Mouse (Mus musculus): Measurements from ENCODE around the gene Ifnar2. TPM values are rescaled to one million over a fixed set of nuclear protein-coding genes. Genes with fewer than 3 reads are reported as not detected.

Gene Ifnar2
- polyA plus RNA-seq, 1 experiment from 2014 or later: 33.5 TPM

DNA sequence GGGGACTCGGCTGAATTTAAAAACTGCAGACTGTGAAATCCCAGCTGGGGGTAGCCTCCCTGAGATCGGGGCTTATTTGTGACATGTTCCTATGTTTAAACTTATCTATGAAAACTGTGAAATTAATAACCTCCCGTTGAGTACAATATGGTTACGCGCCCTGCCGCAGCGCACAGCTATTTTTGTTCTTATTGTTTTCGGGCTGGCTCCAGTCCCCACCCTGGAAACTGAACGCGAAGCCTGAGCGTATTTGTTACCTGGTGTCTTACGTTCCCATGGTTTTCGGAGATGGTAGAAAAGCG lies 24.4 kb upstream of the Ifnar2 start:
- 57% methylated on average over 14 of the region's 14 CpGs for WGBS
- H3K9me3 ChIP-seq: no peaks in the 10 kb centered on the region
- H3K4me3 ChIP-seq: no peak overlapping the region
- ATAC-seq (ENCODE audit: low FRiP score, low read depth): no peak; the same call in 1 of the 2 replicates
- H3K27me3 ChIP-seq: peaks cover 46% of the 10 kb centered on the region
- H3K9ac ChIP-seq (replicated peaks): no peak overlapping the region
- no peak overlapping the region for H3K27ac ChIP-seq (replicated peaks)
- H3K4me1 ChIP-seq: peaks cover 13% of the 10 kb centered on the region
- H3K4me2 ChIP-seq (replicated peaks): no peak overlapping the region
- H3K36me3 ChIP-seq: no peaks in the 10 kb centered on the region

DNA sequence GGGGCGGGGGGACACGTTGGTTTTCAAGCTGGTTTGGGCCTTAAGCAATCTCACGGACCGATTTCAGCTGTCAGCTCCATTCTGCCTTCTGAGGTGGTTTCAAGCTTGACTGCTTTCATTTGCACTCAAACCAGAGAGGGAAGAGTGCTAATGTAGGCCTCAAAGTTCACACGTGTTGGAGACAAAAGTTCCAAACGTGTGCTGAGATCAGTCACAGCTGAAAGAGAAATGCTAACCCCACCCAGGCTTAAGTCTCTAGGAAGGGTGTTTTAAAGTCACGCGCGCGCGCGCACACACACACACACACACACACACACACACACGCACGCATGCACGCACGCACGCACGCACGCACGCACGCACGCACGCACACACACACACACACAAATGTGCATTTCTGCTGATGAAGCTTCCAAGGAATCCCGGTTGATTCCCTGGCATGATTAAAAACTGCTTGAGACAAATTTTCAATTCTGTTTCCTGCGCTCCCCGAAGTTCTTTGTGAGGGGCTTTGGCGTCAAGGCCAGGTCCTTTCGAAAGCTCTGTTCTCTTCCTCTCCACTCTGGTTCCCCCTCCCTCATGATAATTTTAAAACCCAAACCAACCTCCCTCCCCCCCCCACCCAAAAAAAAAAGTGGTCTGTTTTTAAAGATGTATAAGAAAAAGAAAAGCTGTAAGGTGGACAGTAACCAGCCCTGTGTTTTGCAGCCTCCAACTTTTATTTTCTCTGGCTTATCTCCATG lies 23.8 kb upstream of the Ifnar2 start:
- H3K4me3 ChIP-seq: no peak overlapping the region
- no peak overlapping the region for H3K9ac ChIP-seq (replicated peaks)
- peaks cover 51% of the 10 kb centered on the region for H3K27me3 ChIP-seq
- no peak; the same call in 1 of the 2 replicates for ATAC-seq (ENCODE audit: low FRiP score, low read depth)
- peaks cover 13% of the 10 kb centered on the region for H3K4me1 ChIP-seq
- H3K36me3 ChIP-seq: no peaks in the 10 kb centered on the region
- WGBS: 64% methylated on average over 28 of the region's 28 CpGs
- H3K27ac ChIP-seq (replicated peaks): no peak overlapping the region
- no peak overlapping the region for H3K4me2 ChIP-seq (replicated peaks)
- H3K9me3 ChIP-seq: no peaks in the 10 kb centered on the region

DNA sequence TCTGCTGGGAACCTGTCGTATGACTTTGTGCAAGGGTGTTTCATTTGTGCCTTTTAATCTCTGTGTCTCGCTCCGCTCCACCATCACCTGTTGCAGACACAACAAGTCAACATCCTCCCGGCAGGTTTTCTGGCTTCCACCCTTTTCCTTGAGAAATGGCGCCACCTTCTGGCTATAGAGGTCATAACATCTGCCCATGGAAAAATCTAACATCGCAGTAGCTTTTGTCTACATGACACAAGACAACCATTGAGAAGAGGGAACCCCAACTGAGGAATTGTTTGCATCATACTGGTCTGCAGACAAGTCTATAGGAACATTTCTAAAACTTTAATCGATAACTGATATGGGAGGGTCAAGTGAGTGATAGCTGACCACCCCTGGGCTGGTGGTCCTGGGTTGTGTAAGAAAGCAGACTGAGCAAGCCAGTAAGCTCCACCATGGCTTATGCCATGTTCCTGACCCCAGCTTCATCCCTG lies 20.5 kb upstream of the Ifnar2 start:
- ATAC-seq (ENCODE audit: low FRiP score, low read depth): 0 out of 2 replicates have a peak, but pooled peaks have one; percentile 55
- Histone ChIP-seq H3K9me3 (no peaks in the 10 kb centered on the region), H3K9ac (replicated peaks) (no peak overlapping the region), H3K27me3 (peaks cover 56% of the 10 kb centered on the region), H3K27ac (replicated peaks) (no peak overlapping the region), H3K4me2 (replicated peaks) (no peak overlapping the region), H3K4me1 (peaks cover 13% of the 10 kb centered on the region), H3K4me3 (no peak overlapping the region), H3K36me3 (no peaks in the 10 kb centered on the region)
- WGBS: 4% methylated on average over 7 of the region's 7 CpGs

DNA sequence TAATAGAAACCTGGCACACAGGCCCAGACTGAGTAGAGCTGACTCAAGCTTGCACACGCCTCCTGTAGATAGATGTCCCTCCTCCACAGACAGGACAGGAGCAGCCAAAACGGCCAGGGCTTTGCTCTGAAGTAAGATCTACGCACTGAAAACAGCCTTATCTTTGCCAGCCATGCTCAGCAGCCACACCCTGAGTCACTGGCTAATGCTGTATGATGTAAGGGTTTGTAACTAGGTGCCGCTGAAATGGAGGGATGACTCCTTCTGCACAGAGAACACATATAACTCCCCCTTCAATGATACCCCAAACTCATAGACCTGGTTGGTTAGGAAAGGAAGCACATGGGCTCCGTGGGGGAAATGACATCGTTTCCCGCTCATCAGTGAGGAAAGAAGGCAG lies 19.8 kb upstream of the Ifnar2 start:
- H3K27ac ChIP-seq (replicated peaks): no peak overlapping the region
- peaks cover 57% of the 10 kb centered on the region for H3K27me3 ChIP-seq
- no peak overlapping the region for H3K4me2 ChIP-seq (replicated peaks)
- peaks cover 13% of the 10 kb centered on the region for H3K4me1 ChIP-seq
- no peak overlapping the region for H3K4me3 ChIP-seq
- H3K9ac ChIP-seq (replicated peaks): no peak overlapping the region
- H3K9me3 ChIP-seq: no peaks in the 10 kb centered on the region
- no peaks in the 10 kb centered on the region for H3K36me3 ChIP-seq
- no peak for ATAC-seq (ENCODE audit: low FRiP score, low read depth)
- 72% methylated on average over 7 of the region's 7 CpGs for WGBS

DNA sequence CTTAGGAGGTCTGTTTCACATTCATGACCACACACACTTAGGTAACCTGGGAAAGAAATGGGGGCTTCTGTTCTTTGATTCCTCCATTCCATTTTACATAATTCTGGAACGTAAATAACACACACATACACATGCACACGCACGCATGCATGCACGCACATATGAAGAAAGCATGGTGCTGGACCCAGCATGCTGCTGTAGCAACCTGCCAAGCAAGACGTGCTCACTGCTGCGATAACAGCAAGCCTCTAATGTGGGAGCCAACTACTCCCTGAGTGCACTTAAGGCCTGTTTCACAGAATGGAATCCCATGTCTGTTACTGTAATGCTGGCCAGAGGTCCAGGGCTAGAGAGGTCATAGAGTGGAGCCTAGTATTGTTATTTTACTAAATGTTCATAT lies 19.4 kb upstream of the Ifnar2 start:
- H3K4me1 ChIP-seq: peaks cover 8% of the 10 kb centered on the region
- ATAC-seq (ENCODE audit: low FRiP score, low read depth): no peak
- no peak overlapping the region for H3K4me2 ChIP-seq (replicated peaks)
- peaks cover 57% of the 10 kb centered on the region for H3K27me3 ChIP-seq
- no peaks in the 10 kb centered on the region for H3K36me3 ChIP-seq
- H3K9me3 ChIP-seq: no peaks in the 10 kb centered on the region
- 85% methylated on average over 6 of the region's 6 CpGs for WGBS
- no peak overlapping the region for H3K27ac ChIP-seq (replicated peaks)
- no peak overlapping the region for H3K4me3 ChIP-seq
- no peak overlapping the region for H3K9ac ChIP-seq (replicated peaks)

DNA sequence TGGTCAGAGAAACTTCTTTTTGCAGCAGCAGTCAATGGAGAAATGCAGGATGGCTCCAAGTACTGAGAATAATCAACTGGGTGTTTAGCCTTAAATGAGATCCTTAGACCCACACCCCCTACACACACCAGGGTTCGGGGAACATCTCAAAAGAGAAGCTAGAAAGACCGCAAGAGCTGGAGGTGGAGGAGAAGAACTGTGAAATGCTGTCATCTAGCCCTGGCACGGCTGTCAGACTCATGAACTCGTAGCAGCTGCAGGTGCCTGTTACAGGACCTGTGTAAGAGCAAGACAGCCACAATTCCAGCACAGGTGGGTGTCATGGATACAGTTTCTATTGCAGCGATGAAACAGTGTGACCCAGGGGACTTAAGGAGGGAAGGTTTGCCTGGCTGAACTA lies 18.9 kb upstream of the Ifnar2 start:
- Histone ChIP-seq H3K9ac (replicated peaks) (no peak overlapping the region), H3K4me1 (peaks cover 4% of the 10 kb centered on the region), H3K27me3 (peaks cover 57% of the 10 kb centered on the region), H3K9me3 (no peaks in the 10 kb centered on the region), H3K4me2 (replicated peaks) (no peak overlapping the region), H3K36me3 (no peaks in the 10 kb centered on the region), H3K4me3 (no peak overlapping the region), H3K27ac (replicated peaks) (no peak overlapping the region)
- no peak for ATAC-seq (ENCODE audit: low FRiP score, low read depth)
- 83% methylated on average over 5 of the region's 5 CpGs for WGBS

DNA sequence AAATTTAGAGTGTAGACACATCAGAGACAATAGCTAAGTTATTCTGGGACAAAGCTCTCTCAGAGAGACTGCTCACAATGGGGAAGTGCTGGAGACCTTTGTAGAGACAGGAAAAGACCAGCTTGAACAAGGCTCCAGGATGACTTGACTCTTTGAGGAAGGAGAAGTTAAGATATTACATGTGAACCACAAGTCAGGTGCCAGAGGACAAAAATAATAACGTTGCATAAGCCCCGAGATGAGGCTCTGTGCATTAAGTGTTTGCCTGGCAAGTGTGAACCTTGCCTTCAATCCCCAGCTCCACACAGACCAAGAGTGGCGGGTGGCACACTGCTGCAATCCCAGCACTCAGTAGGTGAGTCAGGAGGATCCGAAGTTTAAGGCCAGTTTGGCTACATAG lies 18.0 kb upstream of the Ifnar2 start:
- Histone ChIP-seq H3K4me1 (no peaks in the 10 kb centered on the region), H3K27ac (replicated peaks) (no peak overlapping the region), H3K4me3 (no peak overlapping the region), H3K36me3 (no peaks in the 10 kb centered on the region), H3K4me2 (replicated peaks) (no peak overlapping the region), H3K9ac (replicated peaks) (no peak overlapping the region), H3K9me3 (no peaks in the 10 kb centered on the region), H3K27me3 (peaks cover 57% of the 10 kb centered on the region)
- no peak for ATAC-seq (ENCODE audit: low FRiP score, low read depth)
- WGBS: 82% methylated on average over 4 of the region's 4 CpGs

DNA sequence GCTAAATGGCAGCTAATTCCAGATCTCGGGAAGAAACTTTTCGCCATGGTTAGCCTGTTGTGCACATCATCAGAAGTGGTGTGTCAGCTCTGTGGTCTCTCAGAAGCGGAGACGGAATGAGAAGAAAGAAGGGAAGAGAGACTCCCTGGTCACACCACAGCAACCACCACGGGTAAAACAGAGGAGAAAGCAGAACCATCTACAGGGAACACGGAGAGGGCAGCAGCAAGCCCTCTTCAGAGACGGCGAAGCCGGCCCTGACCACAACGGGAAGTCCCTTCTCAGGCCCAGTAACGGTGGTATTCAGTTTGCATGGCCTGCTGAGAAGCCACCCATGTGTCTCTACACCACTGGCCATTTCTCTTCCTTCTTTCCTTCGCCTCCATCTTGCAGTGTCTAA lies 17.4 kb upstream of the Ifnar2 start:
- H3K4me3 ChIP-seq: no peak overlapping the region
- no peak overlapping the region for H3K4me2 ChIP-seq (replicated peaks)
- H3K9me3 ChIP-seq: no peaks in the 10 kb centered on the region
- peaks cover 53% of the 10 kb centered on the region for H3K27me3 ChIP-seq
- no peak overlapping the region for H3K27ac ChIP-seq (replicated peaks)
- H3K9ac ChIP-seq (replicated peaks): no peak overlapping the region
- 73% methylated on average over 12 of the region's 12 CpGs for WGBS
- ATAC-seq (ENCODE audit: low FRiP score, low read depth): no peak
- no peaks in the 10 kb centered on the region for H3K36me3 ChIP-seq
- H3K4me1 ChIP-seq: no peaks in the 10 kb centered on the region

DNA sequence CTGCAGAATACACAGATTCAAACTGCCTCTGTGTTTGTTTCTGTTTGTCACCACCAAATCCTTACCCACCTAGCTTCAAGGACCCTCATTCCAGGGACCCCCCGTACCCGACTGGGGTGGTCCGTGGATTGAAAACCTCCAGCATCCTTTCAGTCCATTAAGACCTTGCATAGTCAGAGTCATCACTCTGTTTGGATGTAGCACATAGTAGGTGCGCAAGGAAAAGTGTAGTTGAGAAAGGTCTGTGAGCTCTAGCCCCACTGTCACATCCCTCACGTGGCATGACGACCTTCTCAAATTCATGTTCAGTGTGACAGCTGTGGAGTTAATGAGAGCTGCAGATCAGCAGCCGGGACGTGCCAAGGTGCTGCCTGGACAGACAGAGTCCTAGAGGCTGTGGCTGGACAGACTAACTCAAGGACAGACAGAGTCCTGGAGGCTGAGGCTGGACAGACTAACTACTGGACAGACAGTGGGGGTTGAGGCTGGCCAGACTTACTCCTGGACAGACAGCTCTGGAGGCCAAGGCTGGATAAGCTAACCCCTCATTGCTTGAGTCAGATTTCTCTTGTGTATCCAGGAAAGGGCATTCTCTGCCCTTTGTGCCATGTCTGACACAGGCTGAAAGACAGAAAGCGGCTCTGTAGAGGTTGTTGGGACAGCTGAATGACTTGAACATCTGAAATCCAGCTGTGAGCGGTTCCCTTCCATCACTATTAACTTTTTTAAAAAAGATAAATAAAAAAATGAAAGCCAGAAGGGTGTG lies 15.6 kb upstream of the Ifnar2 start:
- H3K9ac ChIP-seq (replicated peaks): no peak overlapping the region
- no peaks in the 10 kb centered on the region for H3K36me3 ChIP-seq
- WGBS: 77% methylated on average over 10 of the region's 10 CpGs
- no peak overlapping the region for H3K4me3 ChIP-seq
- H3K27me3 ChIP-seq: peaks cover 37% of the 10 kb centered on the region
- no peak overlapping the region for H3K4me2 ChIP-seq (replicated peaks)
- H3K4me1 ChIP-seq: no peaks in the 10 kb centered on the region
- no peaks in the 10 kb centered on the region for H3K9me3 ChIP-seq
- no peak for ATAC-seq (ENCODE audit: low FRiP score, low read depth)
- no peak overlapping the region for H3K27ac ChIP-seq (replicated peaks)

DNA sequence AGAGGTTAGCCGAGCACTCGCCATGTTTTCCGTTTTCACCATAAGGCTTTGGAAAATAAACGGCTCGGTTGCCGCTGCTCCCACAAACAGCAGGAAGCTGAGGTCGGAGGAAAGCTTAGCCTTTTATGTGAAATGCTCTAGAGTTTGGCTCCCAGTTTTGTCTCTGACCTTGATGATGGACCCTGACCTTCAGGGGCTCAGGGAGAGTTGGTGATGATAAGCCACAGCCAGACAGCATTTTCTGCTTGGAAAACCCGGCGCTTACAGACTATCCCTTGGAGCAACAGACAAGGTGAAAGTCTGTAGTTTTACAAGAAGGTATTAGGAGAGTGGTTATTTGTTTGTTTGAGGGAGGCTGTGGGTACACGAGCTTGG lies 15.1 kb upstream of the Ifnar2 start:
- Histone ChIP-seq H3K27me3 (peaks cover 33% of the 10 kb centered on the region), H3K9ac (replicated peaks) (no peak overlapping the region), H3K4me3 (no peak overlapping the region), H3K36me3 (no peaks in the 10 kb centered on the region), H3K9me3 (no peaks in the 10 kb centered on the region), H3K27ac (replicated peaks) (no peak overlapping the region), H3K4me1 (no peaks in the 10 kb centered on the region), H3K4me2 (replicated peaks) (no peak overlapping the region)
- no peak for ATAC-seq (ENCODE audit: low FRiP score, low read depth)
- 61% methylated on average over 10 of the region's 10 CpGs for WGBS

DNA sequence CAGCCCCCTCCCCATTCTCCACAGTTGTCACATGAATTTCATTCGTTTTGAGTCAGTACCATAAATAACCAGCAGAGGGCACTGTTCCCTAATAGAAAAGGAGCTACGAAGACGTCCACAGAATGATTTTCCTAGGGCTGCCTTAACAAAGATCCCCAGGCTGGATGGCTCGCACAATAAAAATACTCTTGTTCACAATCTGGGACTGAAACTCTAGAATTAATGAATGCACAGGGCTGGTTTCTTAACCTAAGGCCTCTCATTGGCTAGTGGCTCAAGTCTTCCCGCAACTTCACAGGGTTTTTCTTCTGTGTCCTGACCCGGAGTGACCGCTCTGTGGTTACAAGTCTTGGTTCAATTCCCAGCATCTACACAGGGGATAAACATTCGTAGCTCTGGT lies 14.0 kb upstream of the Ifnar2 start:
- 42% methylated on average over 8 of the region's 8 CpGs for WGBS
- no peak overlapping the region for H3K4me3 ChIP-seq

DNA sequence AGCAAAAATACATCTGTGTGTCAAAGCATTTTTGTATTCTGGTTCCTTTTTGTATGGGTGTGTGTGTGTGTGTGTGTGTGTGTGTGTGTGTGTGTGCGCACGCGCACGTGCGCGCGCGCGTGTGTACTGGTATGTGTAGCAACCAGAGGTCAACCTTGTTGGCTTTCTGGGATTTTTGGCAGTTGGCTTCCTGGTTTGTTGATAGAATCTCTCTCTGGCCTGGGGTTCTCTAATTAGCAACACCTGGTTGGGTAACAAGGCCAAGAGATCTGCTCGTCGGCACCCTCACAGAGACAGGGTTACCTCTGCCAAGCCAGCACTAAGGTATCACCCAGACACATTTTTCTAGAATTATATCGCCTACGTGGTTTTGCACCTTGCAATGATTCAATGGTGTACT lies 13.1 kb upstream of the Ifnar2 start:
- Histone ChIP-seq H3K27me3 (peaks cover 14% of the 10 kb centered on the region), H3K4me1 (no peaks in the 10 kb centered on the region), H3K36me3 (no peaks in the 10 kb centered on the region), H3K9me3 (no peaks in the 10 kb centered on the region), H3K4me3 (no peak overlapping the region), H3K9ac (replicated peaks) (no peak overlapping the region), H3K27ac (replicated peaks) (no peak overlapping the region), H3K4me2 (replicated peaks) (no peak overlapping the region)
- 96% methylated on average over 13 of the region's 13 CpGs for WGBS
- ATAC-seq (ENCODE audit: low FRiP score, low read depth): no peak

More for the DNA sequence above, 14.0 kb upstream of the Ifnar2 start:
- H3K9ac ChIP-seq (replicated peaks): no peak overlapping the region; the same call in 1 of the 2 replicates
- 0 out of 2 replicates have a peak, but pooled peaks have one; percentile 6 for ATAC-seq (ENCODE audit: low FRiP score, low read depth)
- H3K27ac ChIP-seq (replicated peaks): no peak overlapping the region
- H3K9me3 ChIP-seq: no peaks in the 10 kb centered on the region
- H3K27me3 ChIP-seq: peaks cover 22% of the 10 kb centered on the region
- H3K36me3 ChIP-seq: no peaks in the 10 kb centered on the region
- no peak overlapping the region for H3K4me2 ChIP-seq (replicated peaks)
- no peaks in the 10 kb centered on the region for H3K4me1 ChIP-seq

Measured in midbrain, embryonic 12.5 days (tissue).